Mouse (Mus musculus): ENCODE measurements around the gene Itpkb. TPM values are rescaled to one million over a fixed set of nuclear protein-coding genes. Genes with fewer than 3 reads are reported as not detected.

The Itpkb gene
- polyA plus RNA-seq, 1 experiment from 2014 or later, result 5.6 TPM

GRCm38 (mm10) chr1:180391575-180391945 is 61.3 kb downstream of the Itpkb start:
- H3K4me3 ChIP-seq (ENCODE audit: control insufficient read depth in 1 of 2, insufficient read depth in 1 of 2, low read depth in 1 of 2, low read length in 2 of 2), result no peak overlapping the region
- WGBS, result 86% methylated on average over 4 of the region's 4 CpGs
- H3K27me3 ChIP-seq (ENCODE audit: control insufficient read depth, insufficient read depth, low read length), result no peaks in the 10 kb centered on the region
- H3K27ac ChIP-seq (replicated peaks in 1 of 2; ENCODE audit: control insufficient read depth in 1 of 2, insufficient read depth in 1 of 2, low read depth in 2 of 2, low read length in 2 of 2), result no peak overlapping the region
- 0 out of 2 replicates have a peak, but pooled peaks cover 4% of the 10 kb centered on the region for H3K36me3 ChIP-seq (ENCODE audit: control insufficient read depth, insufficient read depth, low read length)
- H3K9me3 ChIP-seq (ENCODE audit: control insufficient read depth, low read length), result no peaks in the 10 kb centered on the region
- H3K4me2 ChIP-seq (ENCODE audit: low read length), result no peak overlapping the region
- H3K4me1 ChIP-seq (ENCODE audit: control insufficient read depth in 2 of 2, insufficient read depth in 2 of 2, low read length in 2 of 2), result peaks cover 8 to 38% of the 10 kb centered on the region in 2 experiments
- no peak overlapping the region for H3K9ac ChIP-seq (ENCODE audit: low read length)
- ATAC-seq (ENCODE audit: insufficient number of reproducible peaks, insufficient read depth, low FRiP score, low read depth), result no peak

- Histone ChIP-seq H3K9me3 (ENCODE audit: control insufficient read depth, low read length) (no peaks in the 10 kb centered on the region), H3K4me3 (ENCODE audit: control insufficient read depth in 1 of 2, insufficient read depth in 1 of 2, low read depth in 1 of 2, low read length in 2 of 2) (no peak overlapping the region), H3K27me3 (ENCODE audit: control insufficient read depth, insufficient read depth, low read length) (no peaks in the 10 kb centered on the region), H3K27ac (replicated peaks in 1 of 2; ENCODE audit: control insufficient read depth in 1 of 2, insufficient read depth in 1 of 2, low read depth in 2 of 2, low read length in 2 of 2) (peak overlapping the region in 1 of 2 experiments; percentile 62; a peak in 1 of 4 replicates), H3K9ac (ENCODE audit: low read length) (no peak overlapping the region), H3K4me2 (ENCODE audit: low read length) (no peak overlapping the region), H3K4me1 (ENCODE audit: control insufficient read depth in 2 of 2, insufficient read depth in 2 of 2, low read length in 2 of 2) (peaks cover 5 to 32% of the 10 kb centered on the region in 2 experiments), H3K36me3 (ENCODE audit: control insufficient read depth, insufficient read depth, low read length) (0 out of 2 replicates have a peak, but pooled peaks cover 4% of the 10 kb centered on the region)
- no peak for ATAC-seq (ENCODE audit: insufficient number of reproducible peaks, insufficient read depth, low FRiP score, low read depth)
- 78% methylated on average over 5 of the region's 5 CpGs for WGBS
Measured at GRCm38 (mm10) chr1:180392137-180392798, 62.0 kb downstream of the Itpkb start.

- H3K9ac ChIP-seq (ENCODE audit: low read length), result 0 out of 2 replicates have a peak overlapping the region, but pooled peaks have one; percentile 30
- no peaks in the 10 kb centered on the region for H3K27me3 ChIP-seq (ENCODE audit: control insufficient read depth, insufficient read depth, low read length)
- H3K36me3 ChIP-seq (ENCODE audit: control insufficient read depth, insufficient read depth, low read length), result 0 out of 2 replicates have a peak, but pooled peaks cover 4% of the 10 kb centered on the region
- H3K4me3 ChIP-seq (ENCODE audit: control insufficient read depth in 1 of 2, insufficient read depth in 1 of 2, low read depth in 1 of 2, low read length in 2 of 2), result no peak overlapping the region
- no peaks in the 10 kb centered on the region for H3K9me3 ChIP-seq (ENCODE audit: control insufficient read depth, low read length)
- H3K4me2 ChIP-seq (ENCODE audit: low read length), result no peak overlapping the region
- 60% methylated on average over 9 of the region's 9 CpGs for WGBS
- peaks cover 5 to 27% of the 10 kb centered on the region in 2 experiments for H3K4me1 ChIP-seq (ENCODE audit: control insufficient read depth in 2 of 2, insufficient read depth in 2 of 2, low read length in 2 of 2)
- peak overlapping the region; percentile 18 to 62; a peak in 3 of 4 replicates for H3K27ac ChIP-seq (replicated peaks in 1 of 2; ENCODE audit: control insufficient read depth in 1 of 2, insufficient read depth in 1 of 2, low read depth in 2 of 2, low read length in 2 of 2)
- ATAC-seq (ENCODE audit: insufficient number of reproducible peaks, insufficient read depth, low FRiP score, low read depth), result no peak
Measured at GRCm38 (mm10) chr1:180393017-180393797, 62.9 kb downstream of the Itpkb start.

GRCm38 (mm10) chr1:180393873-180394272 is 63.6 kb downstream of the Itpkb start:
- Histone ChIP-seq H3K4me2 (ENCODE audit: low read length) (no peak overlapping the region), H3K9ac (ENCODE audit: low read length) (no peak overlapping the region), H3K27ac (replicated peaks in 1 of 2; ENCODE audit: control insufficient read depth in 1 of 2, insufficient read depth in 1 of 2, low read depth in 2 of 2, low read length in 2 of 2) (peak overlapping the region in 1 of 2 experiments; percentile 62; a peak in 1 of 4 replicates)

GRCm38 (mm10) chr1:180397734-180398133 is 67.4 kb downstream of the Itpkb start:
- Histone ChIP-seq H3K4me2 (ENCODE audit: low read length) (no peak overlapping the region), H3K9ac (ENCODE audit: low read length) (no peak overlapping the region), H3K36me3 (ENCODE audit: control insufficient read depth, insufficient read depth, low read length) (0 out of 2 replicates have a peak, but pooled peaks cover 4% of the 10 kb centered on the region), H3K27ac (replicated peaks in 1 of 2; ENCODE audit: control insufficient read depth in 1 of 2, insufficient read depth in 1 of 2, low read depth in 2 of 2, low read length in 2 of 2) (peak overlapping the region in 1 of 2 experiments; percentile 38; a peak in 1 of 4 replicates), H3K4me1 (ENCODE audit: control insufficient read depth in 2 of 2, insufficient read depth in 2 of 2, low read length in 2 of 2) (peaks cover 18 to 37% of the 10 kb centered on the region in 2 experiments), H3K27me3 (ENCODE audit: control insufficient read depth, insufficient read depth, low read length) (no peaks in the 10 kb centered on the region), H3K9me3 (ENCODE audit: control insufficient read depth, low read length) (no peaks in the 10 kb centered on the region), H3K4me3 (ENCODE audit: control insufficient read depth in 1 of 2, insufficient read depth in 1 of 2, low read depth in 1 of 2, low read length in 2 of 2) (no peak overlapping the region)
- 68% methylated on average over 5 of the region's 5 CpGs for WGBS
- no peak for ATAC-seq (ENCODE audit: insufficient number of reproducible peaks, insufficient read depth, low FRiP score, low read depth)

More at GRCm38 (mm10) chr1:180393873-180394272, 63.6 kb downstream of the Itpkb start:
- no peaks in the 10 kb centered on the region for H3K27me3 ChIP-seq (ENCODE audit: control insufficient read depth, insufficient read depth, low read length)
- 0 out of 2 replicates have a peak, but pooled peaks cover 4% of the 10 kb centered on the region for H3K36me3 ChIP-seq (ENCODE audit: control insufficient read depth, insufficient read depth, low read length)
- no peaks in the 10 kb centered on the region for H3K9me3 ChIP-seq (ENCODE audit: control insufficient read depth, low read length)
- ATAC-seq (ENCODE audit: insufficient number of reproducible peaks, insufficient read depth, low FRiP score, low read depth), result 0 out of 2 replicates have a peak, but pooled peaks have one; percentile 41
- H3K4me1 ChIP-seq (ENCODE audit: control insufficient read depth in 2 of 2, insufficient read depth in 2 of 2, low read length in 2 of 2), result peaks cover 3 to 20% of the 10 kb centered on the region in 2 experiments
- H3K4me3 ChIP-seq (ENCODE audit: control insufficient read depth in 1 of 2, insufficient read depth in 1 of 2, low read depth in 1 of 2, low read length in 2 of 2), result no peak overlapping the region
- 75% methylated on average over 12 of the region's 12 CpGs for WGBS

- 0 out of 2 replicates have a peak, but pooled peaks cover 4% of the 10 kb centered on the region for H3K36me3 ChIP-seq (ENCODE audit: control insufficient read depth, insufficient read depth, low read length)
- H3K9ac ChIP-seq (ENCODE audit: low read length), result no peak overlapping the region
- ATAC-seq (ENCODE audit: insufficient number of reproducible peaks, insufficient read depth, low FRiP score, low read depth), result no peak
- no peak overlapping the region for H3K4me2 ChIP-seq (ENCODE audit: low read length)
- peaks cover 25 to 37% of the 10 kb centered on the region in 2 experiments for H3K4me1 ChIP-seq (ENCODE audit: control insufficient read depth in 2 of 2, insufficient read depth in 2 of 2, low read length in 2 of 2)
- H3K27ac ChIP-seq (replicated peaks in 1 of 2; ENCODE audit: control insufficient read depth in 1 of 2, insufficient read depth in 1 of 2, low read depth in 2 of 2, low read length in 2 of 2), result no peak overlapping the region
- no peak overlapping the region for H3K4me3 ChIP-seq (ENCODE audit: control insufficient read depth in 1 of 2, insufficient read depth in 1 of 2, low read depth in 1 of 2, low read length in 2 of 2)
- no peaks in the 10 kb centered on the region for H3K27me3 ChIP-seq (ENCODE audit: control insufficient read depth, insufficient read depth, low read length)
- H3K9me3 ChIP-seq (ENCODE audit: control insufficient read depth, low read length), result no peaks in the 10 kb centered on the region
- WGBS, result 75% methylated on average over 3 of the region's 3 CpGs
Measured at GRCm38 (mm10) chr1:180398446-180398845, 68.2 kb downstream of the Itpkb start.

- Histone ChIP-seq H3K4me1 (ENCODE audit: control insufficient read depth in 2 of 2, insufficient read depth in 2 of 2, low read length in 2 of 2) (peaks cover 40 to 53% of the 10 kb centered on the region in 2 experiments), H3K9ac (ENCODE audit: low read length) (no peak overlapping the region), H3K27ac (replicated peaks in 1 of 2; ENCODE audit: control insufficient read depth in 1 of 2, insufficient read depth in 1 of 2, low read depth in 2 of 2, low read length in 2 of 2) (peak overlapping the region in 1 of 2 experiments; percentile 93; a peak in 2 of 4 replicates), H3K36me3 (ENCODE audit: control insufficient read depth, insufficient read depth, low read length) (no peaks in the 10 kb centered on the region), H3K4me2 (ENCODE audit: low read length) (no peak overlapping the region), H3K27me3 (ENCODE audit: control insufficient read depth, insufficient read depth, low read length) (no peaks in the 10 kb centered on the region), H3K4me3 (ENCODE audit: control insufficient read depth in 1 of 2, insufficient read depth in 1 of 2, low read depth in 1 of 2, low read length in 2 of 2) (no peak overlapping the region), H3K9me3 (ENCODE audit: control insufficient read depth, low read length) (no peaks in the 10 kb centered on the region)
- WGBS, result 56% methylated on average over 4 of the region's 4 CpGs
- ATAC-seq (ENCODE audit: insufficient number of reproducible peaks, insufficient read depth, low FRiP score, low read depth), result no peak
Measured at GRCm38 (mm10) chr1:180400691-180401455, 70.6 kb downstream of the Itpkb start.
